Mouse (Mus musculus) cerebellum, adult 2 months (tissue): Measurements from ENCODE around the gene Phf14. TPM values are rescaled to one million over a fixed set of nuclear protein-coding genes. Genes with fewer than 3 reads are reported as not detected.
A peak's percentile ranks its signal among the peaks of the same experiment; 100 is the strongest.

Source experiments
- DNase-seq, 2 experiments: peaks; one replicate each; pipeline ENCODE4 v3.0.0; 2021
- H3K27ac ChIP-seq: fragments of 200-500 bp; 2 replicates; pipeline ENCODE4 v1.5.1; 2012; ENCODE audit warnings: low read length, control low read depth, inconsistent platforms; ENCODE audit not compliant: insufficient read depth
- H3K27me3 ChIP-seq: fragments of 200-500 bp; 2 replicates; pipeline ENCODE4 v1.6.1; 2012; ENCODE audit warnings: inconsistent platforms, mild to moderate bottlenecking, low read length, moderate library complexity; ENCODE audit not compliant: control insufficient read depth, insufficient read depth
- H3K4me1 ChIP-seq: fragments of 200-500 bp; 2 replicates; pipeline ENCODE4 v1.6.1; 2011; ENCODE audit warnings: low read length; ENCODE audit not compliant: control insufficient read depth, insufficient read depth
- H3K4me3 ChIP-seq: fragments of 200-500 bp; replicated peaks from 2 replicates; pipeline ENCODE3; 2011; ENCODE audit warnings: mild to moderate bottlenecking, low read depth, low read length, control low read depth; ENCODE audit not compliant: insufficient read depth
- CTCF ChIP-seq: fragments of 200-500 bp; IDR thresholded peaks from 2 replicates; pipeline ENCODE4 v1.5.1; 2011; ENCODE audit warnings: low read depth, mild to moderate bottlenecking, control low read depth, low read length, moderate library complexity, borderline replicate concordance; ENCODE audit not compliant: insufficient read depth
- POLR2A ChIP-seq: fragments of 200-500 bp; IDR thresholded peaks from 2 replicates; pipeline ENCODE4 v1.6.1; 2011; ENCODE audit warnings: low read length, control low read depth, borderline replicate concordance; ENCODE audit not compliant: insufficient read depth
- WGBS: fragments of 180-500 bp; shearing (Covaris S2); methylation state at CpG from one replicate; pipeline ENCODE4 v1.1.7; 2018; 5-methylcytosine and 5-hydroxymethylcytosine counted together
- polyA plus RNA-seq: library from polyadenylated mRNA; depleted of rRNA; stranded (reverse); fragments of >200 nt; gene quantifications from 2 replicates; pipeline ENCODE4 v1.2.3, GENCODE M21; 2012

The Phf14 gene
- polyA plus RNA-seq, 1 experiment: 37.9 TPM

- Histone ChIP-seq H3K27ac (no peak overlapping the region), H3K27me3 (no peaks in the 10 kb centered on the region), H3K4me3 (no peak overlapping the region), H3K4me1 (peaks cover 2% of the 10 kb centered on the region; the same call in 1 of the 2 replicates)
- DNase-seq: peak in 1 of 2 experiments; percentile 26
- 49% methylated on average over 6 of the region's 6 CpGs for WGBS
- TF ChIP-seq CTCF: no peak
- TF ChIP-seq POLR2A: no peak
Observed at GRCm38 (mm10) chr6:11927485-11927884, 19.9 kb downstream of the Phf14 start.

- WGBS: 70% methylated on average over 7 of the region's 7 CpGs
- Histone ChIP-seq H3K27me3 (no peaks in the 10 kb centered on the region), H3K4me3 (no peak overlapping the region), H3K27ac (no peak overlapping the region), H3K4me1 (no peaks in the 10 kb centered on the region; the same call in 1 of the 2 replicates)
- no peak for TF ChIP-seq CTCF
- no peak for TF ChIP-seq POLR2A
- DNase-seq: no peak
Observed at GRCm38 (mm10) chr6:11933403-11933802, 25.8 kb downstream of the Phf14 start.

GRCm38 (mm10) chr6:11940895-11941294 lies 33.3 kb downstream of the Phf14 start:
- Histone ChIP-seq H3K4me3 (no peak overlapping the region), H3K27me3 (no peaks in the 10 kb centered on the region), H3K27ac (no peak overlapping the region), H3K4me1 (peaks cover 7% of the 10 kb centered on the region; the same call in 1 of the 2 replicates)
- TF ChIP-seq POLR2A: no peak
- TF ChIP-seq CTCF: no peak
- DNase-seq: no peak

- TF ChIP-seq POLR2A: no peak
- no peak for TF ChIP-seq CTCF
- 69% methylated on average over 4 of the region's 4 CpGs for WGBS
- Histone ChIP-seq H3K4me3 (no peak overlapping the region), H3K27me3 (no peaks in the 10 kb centered on the region), H3K27ac (no peak overlapping the region), H3K4me1 (peaks cover 7% of the 10 kb centered on the region; the same call in 1 of the 2 replicates)
- peak in 1 of 2 experiments; percentile 23 for DNase-seq
Observed at GRCm38 (mm10) chr6:11942089-11942488, 34.5 kb downstream of the Phf14 start.

GRCm38 (mm10) chr6:11948100-11948499 lies 40.5 kb downstream of the Phf14 start:
- DNase-seq: no peak
- no peaks in the 10 kb centered on the region for H3K27me3 ChIP-seq
- no peak for TF ChIP-seq POLR2A
- no peak for TF ChIP-seq CTCF
- H3K27ac ChIP-seq: no peak overlapping the region
- H3K4me3 ChIP-seq: no peak overlapping the region
- H3K4me1 ChIP-seq: no peaks in the 10 kb centered on the region
- WGBS: 93% methylated on average over 1 of the region's 1 CpGs

- Histone ChIP-seq H3K4me1 (no peaks in the 10 kb centered on the region), H3K27me3 (no peaks in the 10 kb centered on the region), H3K4me3 (no peak overlapping the region), H3K27ac (no peak overlapping the region)
- TF ChIP-seq POLR2A: no peak
- no peak for TF ChIP-seq CTCF
- no peak for DNase-seq
- 90% methylated on average over 7 of the region's 7 CpGs for WGBS
Observed at GRCm38 (mm10) chr6:11960172-11960571, 52.6 kb downstream of the Phf14 start.

- no peaks in the 10 kb centered on the region for H3K27me3 ChIP-seq
- WGBS: 100% methylated on average over 1 of the region's 1 CpGs
- no peaks in the 10 kb centered on the region for H3K4me1 ChIP-seq
- H3K27ac ChIP-seq: no peak overlapping the region
- H3K4me3 ChIP-seq: no peak overlapping the region
- TF ChIP-seq POLR2A: no peak
- no peak for TF ChIP-seq CTCF
- no peak for DNase-seq
Observed at GRCm38 (mm10) chr6:11993782-11994181, 86.2 kb downstream of the Phf14 start.

- H3K27ac ChIP-seq: no peak overlapping the region
- no peak for DNase-seq
- H3K4me3 ChIP-seq: no peak overlapping the region
- TF ChIP-seq CTCF: no peak
- no peak for TF ChIP-seq POLR2A
- WGBS: 60% methylated on average over 4 of the region's 4 CpGs
- H3K27me3 ChIP-seq: no peaks in the 10 kb centered on the region
- H3K4me1 ChIP-seq: no peaks in the 10 kb centered on the region
Observed at GRCm38 (mm10) chr6:11998576-11998975, 91.0 kb downstream of the Phf14 start.

GRCm38 (mm10) chr6:11999506-11999905 lies 91.9 kb downstream of the Phf14 start:
- no peaks in the 10 kb centered on the region for H3K4me1 ChIP-seq
- H3K27me3 ChIP-seq: no peaks in the 10 kb centered on the region
- TF ChIP-seq CTCF (no peak), POLR2A (no peak)
- WGBS: 95% methylated on average over 1 of the region's 1 CpGs
- H3K4me3 ChIP-seq: no peak overlapping the region
- DNase-seq: no peak
- H3K27ac ChIP-seq: no peak overlapping the region
